Mouse (Mus musculus): ENCODE results near the gene Ccni.

DNA sequence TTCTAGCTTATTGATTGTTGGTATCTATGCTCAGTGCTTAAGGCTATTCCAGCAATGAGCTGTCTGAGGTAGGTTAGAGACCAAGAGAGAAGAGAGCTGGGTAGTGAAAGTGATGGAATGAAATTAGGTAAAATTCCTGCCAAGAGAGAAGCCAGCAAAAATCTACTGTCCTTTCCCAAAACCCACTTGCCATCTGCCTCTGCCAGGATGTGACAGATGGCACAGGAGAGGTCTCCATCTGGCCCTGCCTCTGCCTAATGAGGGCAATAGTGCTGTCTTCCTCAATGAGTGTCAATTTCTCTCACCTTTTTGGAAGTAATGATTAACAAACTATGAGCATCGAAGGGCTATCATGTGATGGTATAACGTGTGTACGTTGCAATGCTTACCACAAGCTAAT, 29.6 kb upstream of the Ccni start:
- TF ChIP-seq POLR2A (IDR thresholded peaks at IDR 0.05; ENCODE audit: control insufficient read depth in 1 of 2, insufficient read depth in 1 of 2, low read depth in 1 of 2, low read length in 2 of 2, poor library complexity in 1 of 2): no peak
- no peak for TF ChIP-seq ZNF384 (IDR thresholded peaks at IDR 0.05; ENCODE audit: low read depth, low read length)
